Mouse (Mus musculus) midbrain, embryonic 14.5 days (tissue): ENCODE results near the gene Gpr160. TPM values are rescaled to one million over a fixed set of nuclear protein-coding genes. Genes with fewer than 3 reads are reported as not detected.
"Not testable (repeated sequence)": the region's sequence is repeated elsewhere in the genome, so short reads cannot be mapped to it uniquely, and the experiment has no call there.

Source experiments
- ATAC-seq: fragments of 200-750 bp; cut with Nextera tagmentation; 2 replicates; pipeline ENCODE4 v1.8.0; 2017; ENCODE audit warnings: moderate number of reproducible peaks, moderate library complexity; ENCODE audit not compliant: low FRiP score, low TSS enrichment
- DNase-seq: peaks from one replicate; pipeline ENCODE4 v3.0.0-alpha.2; 2015
- H3K27ac ChIP-seq: fragments of 300-500 bp; sonication (generic); replicated peaks from 2 replicates; pipeline ENCODE4 v1.5.1; 2014; ENCODE audit warnings: mild to moderate bottlenecking, low read depth, low read length, moderate library complexity
- H3K27me3 ChIP-seq: fragments of 300-500 bp; sonication (generic); 2 replicates; pipeline ENCODE4 v1.6.1; 2014; ENCODE audit warnings: low read length, control low read depth, mixed read lengths; ENCODE audit not compliant: control insufficient read depth, insufficient read depth
- H3K36me3 ChIP-seq: fragments of 300-500 bp; sonication (generic); 2 replicates; pipeline ENCODE4 v1.6.1; 2014; ENCODE audit warnings: low read length, control low read depth; ENCODE audit not compliant: control insufficient read depth, insufficient read depth
- H3K4me1 ChIP-seq: fragments of 300-500 bp; sonication (generic); 2 replicates; pipeline ENCODE4 v1.6.1; 2014; ENCODE audit warnings: mild to moderate bottlenecking, antibody characterized with exemption, low read length, control low read depth; ENCODE audit not compliant: control insufficient read depth, insufficient read depth
- H3K4me2 ChIP-seq: fragments of 300-500 bp; sonication (generic); 2 replicates; pipeline ENCODE4 v1.6.1; 2014; ENCODE audit warnings: mild to moderate bottlenecking, low read length, moderate library complexity
- H3K4me3 ChIP-seq: fragments of 300-500 bp; sonication (generic); replicated peaks from 2 replicates; pipeline ENCODE4 v1.5.1; 2014; ENCODE audit warnings: low read depth, low read length
- H3K9ac ChIP-seq: fragments of 300-500 bp; sonication (generic); replicated peaks from 2 replicates; pipeline ENCODE4 v1.6.1; 2014; ENCODE audit warnings: mild to moderate bottlenecking, low read length, moderate library complexity
- H3K9me3 ChIP-seq: fragments of 300-500 bp; sonication (generic); 2 replicates; pipeline ENCODE4 v1.6.1; 2016; ENCODE audit warnings: low read length, control low read depth, mixed read lengths; ENCODE audit not compliant: control insufficient read depth
- WGBS: fragments of 180-500 bp; shearing (Covaris S2); extraction: QIAGEN DNeasy Blood & Tissue Kit; methylation state at CpG from one replicate; pipeline ENCODE4 v1.1.7; 2014; 5-methylcytosine and 5-hydroxymethylcytosine counted together
- polyA plus RNA-seq: library from polyadenylated mRNA; unstranded; fragments of >200 nt; fragmentation: Nextera tagmentation; extraction: Ambion mirVana; gene quantifications from 2 replicates; pipeline ENCODE4 v1.2.1, GENCODE M21; 2014

Gpr160 gene
- polyA plus RNA-seq, 1 experiment from 2014 or later, result 0.91 TPM

- no peak overlapping the region for H3K4me3 ChIP-seq
Measured at GRCm38 (mm10) chr3:30847413-30847812, 8.3 kb upstream of the Gpr160 start.

GRCm38 (mm10) chr3:30851422-30851821, 4.3 kb upstream of the Gpr160 start:
- Histone ChIP-seq H3K4me2 (no peak overlapping the region), H3K36me3 (no peaks in the 10 kb centered on the region), H3K4me1 (no peaks in the 10 kb centered on the region; the same call in 1 of the 2 replicates), H3K9me3 (no peaks in the 10 kb centered on the region), H3K9ac (no peak overlapping the region), H3K27me3 (peaks cover 7% of the 10 kb centered on the region; the same call in 1 of the 2 replicates), H3K27ac (no peak overlapping the region), H3K4me3 (no peak overlapping the region)
- 75% methylated on average over 6 of the region's 6 CpGs for WGBS
- ATAC-seq (no peak), DNase-seq (no peak)

More at GRCm38 (mm10) chr3:30847413-30847812, 8.3 kb upstream of the Gpr160 start:
- no peak overlapping the region for H3K4me2 ChIP-seq
- no peaks in the 10 kb centered on the region for H3K27me3 ChIP-seq
- H3K9me3 ChIP-seq, result no peaks in the 10 kb centered on the region
- H3K27ac ChIP-seq, result no peak overlapping the region
- no peaks in the 10 kb centered on the region for H3K36me3 ChIP-seq
- no peaks in the 10 kb centered on the region for H3K4me1 ChIP-seq
- ATAC-seq (no peak), DNase-seq (no peak)
- H3K9ac ChIP-seq, result no peak overlapping the region
- WGBS, result 39% methylated on average over 1 of the region's 1 CpGs

GRCm38 (mm10) chr3:30853596-30853995, 2.2 kb upstream of the Gpr160 start:
- Histone ChIP-seq H3K9ac (no peak overlapping the region), H3K4me3 (no peak overlapping the region), H3K9me3 (no peaks in the 10 kb centered on the region), H3K36me3 (no peaks in the 10 kb centered on the region), H3K4me2 (no peak overlapping the region), H3K4me1 (no peaks in the 10 kb centered on the region; the same call in 1 of the 2 replicates), H3K27me3 (peaks cover 11% of the 10 kb centered on the region; the same call in 1 of the 2 replicates), H3K27ac (no peak overlapping the region)
- no peak for DNase-seq
- 92% methylated on average over 5 of the region's 5 CpGs for WGBS
- no peak for ATAC-seq

GRCm38 (mm10) chr3:30859599-30859998, 3.8 kb downstream of the Gpr160 start:
- not testable (repeated sequence) for H3K9me3 ChIP-seq, ATAC-seq, H3K4me1 ChIP-seq, H3K36me3 ChIP-seq, H3K4me3 ChIP-seq, H3K4me2 ChIP-seq, H3K27ac ChIP-seq, H3K9ac ChIP-seq, DNase-seq
- 92% methylated on average over 8 of the region's 8 CpGs for WGBS
- H3K27me3 ChIP-seq, result peaks cover 11% of the 10 kb centered on the region; the same call in 1 of the 2 replicates

- no peak overlapping the region for H3K27ac ChIP-seq
- 93% methylated on average over 4 of the region's 4 CpGs for WGBS
Measured at GRCm38 (mm10) chr3:30860705-30861104, 5.0 kb downstream of the Gpr160 start.

GRCm38 (mm10) chr3:30863712-30864435, 8.1 kb downstream of the Gpr160 start:
- Histone ChIP-seq H3K9me3 (no peaks in the 10 kb centered on the region), H3K27me3 (no peaks in the 10 kb centered on the region), H3K4me3 (no peak overlapping the region), H3K36me3 (no peaks in the 10 kb centered on the region), H3K4me2 (no peak overlapping the region), H3K27ac (no peak overlapping the region), H3K4me1 (no peaks in the 10 kb centered on the region), H3K9ac (no peak overlapping the region)
- ATAC-seq (no peak), DNase-seq (no peak)
- 78% methylated on average over 5 of the region's 5 CpGs for WGBS

More at GRCm38 (mm10) chr3:30860705-30861104, 5.0 kb downstream of the Gpr160 start:
- Histone ChIP-seq H3K4me1 (no peaks in the 10 kb centered on the region; the same call in 1 of the 2 replicates), H3K27me3 (peaks cover 11% of the 10 kb centered on the region; the same call in 1 of the 2 replicates), H3K4me3 (no peak overlapping the region), H3K36me3 (no peaks in the 10 kb centered on the region), H3K9ac (no peak overlapping the region), H3K4me2 (no peak overlapping the region), H3K9me3 (no peaks in the 10 kb centered on the region)
- ATAC-seq (no peak), DNase-seq (no peak)

- Histone ChIP-seq H3K9me3 (no peaks in the 10 kb centered on the region), H3K4me1 (no peaks in the 10 kb centered on the region), H3K9ac (no peak overlapping the region), H3K27ac (no peak overlapping the region), H3K4me3 (no peak overlapping the region), H3K27me3 (no peaks in the 10 kb centered on the region), H3K36me3 (no peaks in the 10 kb centered on the region), H3K4me2 (no peak overlapping the region)
- 89% methylated on average over 1 of the region's 1 CpGs for WGBS
- no peak for DNase-seq
- no peak for ATAC-seq
Measured at GRCm38 (mm10) chr3:30864640-30865039, 8.9 kb downstream of the Gpr160 start.

- H3K36me3 ChIP-seq, result no peaks in the 10 kb centered on the region
- no peaks in the 10 kb centered on the region for H3K9me3 ChIP-seq
- H3K27ac ChIP-seq, result no peak overlapping the region
- no peak overlapping the region for H3K4me3 ChIP-seq
- DNase-seq (no peak), ATAC-seq (no peak)
- H3K27me3 ChIP-seq, result no peaks in the 10 kb centered on the region
- WGBS, result 84% methylated on average over 5 of the region's 5 CpGs
- no peaks in the 10 kb centered on the region for H3K4me1 ChIP-seq
- H3K4me2 ChIP-seq, result no peak overlapping the region
- no peak overlapping the region for H3K9ac ChIP-seq
Measured at GRCm38 (mm10) chr3:30868176-30868575, 12.4 kb downstream of the Gpr160 start.

GRCm38 (mm10) chr3:30868625-30869024, 12.9 kb downstream of the Gpr160 start:
- Histone ChIP-seq H3K4me1 (no peaks in the 10 kb centered on the region), H3K27ac (no peak overlapping the region), H3K36me3 (no peaks in the 10 kb centered on the region), H3K9me3 (no peaks in the 10 kb centered on the region), H3K9ac (no peak overlapping the region), H3K4me3 (no peak overlapping the region), H3K4me2 (no peak overlapping the region), H3K27me3 (no peaks in the 10 kb centered on the region)
- 67% methylated on average over 5 of the region's 5 CpGs for whole genome bisulfite sequencing
- ATAC-seq, result no peak
- DNase-seq, result no peak
